Mouse (Mus musculus) cerebellum, adult 2 months (tissue): ENCODE results near the gene Ern1. TPM values are rescaled to one million over a fixed set of nuclear protein-coding genes. Genes with fewer than 3 reads are reported as not detected.

ENCODE experiments used
- DNase-seq, 2 experiments: peaks; one replicate each; pipeline ENCODE4 v3.0.0; 2021
- H3K27ac ChIP-seq: fragments of 200-500 bp; 2 replicates; pipeline ENCODE4 v1.5.1; 2012; ENCODE audit warnings: low read length, control low read depth, inconsistent platforms; ENCODE audit not compliant: insufficient read depth
- H3K27me3 ChIP-seq: fragments of 200-500 bp; 2 replicates; pipeline ENCODE4 v1.6.1; 2012; ENCODE audit warnings: inconsistent platforms, mild to moderate bottlenecking, low read length, moderate library complexity; ENCODE audit not compliant: control insufficient read depth, insufficient read depth
- H3K4me1 ChIP-seq: fragments of 200-500 bp; 2 replicates; pipeline ENCODE4 v1.6.1; 2011; ENCODE audit warnings: low read length; ENCODE audit not compliant: control insufficient read depth, insufficient read depth
- H3K4me3 ChIP-seq: fragments of 200-500 bp; replicated peaks from 2 replicates; pipeline ENCODE3; 2011; ENCODE audit warnings: mild to moderate bottlenecking, low read depth, low read length, control low read depth; ENCODE audit not compliant: insufficient read depth
- CTCF ChIP-seq: fragments of 200-500 bp; IDR thresholded peaks from 2 replicates; pipeline ENCODE4 v1.5.1; 2011; ENCODE audit warnings: low read depth, mild to moderate bottlenecking, control low read depth, low read length, moderate library complexity, borderline replicate concordance; ENCODE audit not compliant: insufficient read depth
- POLR2A ChIP-seq: fragments of 200-500 bp; IDR thresholded peaks from 2 replicates; pipeline ENCODE4 v1.6.1; 2011; ENCODE audit warnings: low read length, control low read depth, borderline replicate concordance; ENCODE audit not compliant: insufficient read depth
- WGBS: fragments of 180-500 bp; shearing (Covaris S2); methylation state at CpG from one replicate; pipeline ENCODE4 v1.1.7; 2018; 5-methylcytosine and 5-hydroxymethylcytosine counted together
- polyA plus RNA-seq: library from polyadenylated mRNA; depleted of rRNA; stranded (reverse); fragments of >200 nt; gene quantifications from 2 replicates; pipeline ENCODE4 v1.2.3, GENCODE M21; 2012

The Ern1 gene
- polyA plus RNA-seq, 1 experiment: 7.6 TPM

GRCm38 (mm10) chr11:106393331-106393616 is 94.4 kb downstream of the Ern1 start:
- no peak for TF ChIP-seq CTCF

DNA sequence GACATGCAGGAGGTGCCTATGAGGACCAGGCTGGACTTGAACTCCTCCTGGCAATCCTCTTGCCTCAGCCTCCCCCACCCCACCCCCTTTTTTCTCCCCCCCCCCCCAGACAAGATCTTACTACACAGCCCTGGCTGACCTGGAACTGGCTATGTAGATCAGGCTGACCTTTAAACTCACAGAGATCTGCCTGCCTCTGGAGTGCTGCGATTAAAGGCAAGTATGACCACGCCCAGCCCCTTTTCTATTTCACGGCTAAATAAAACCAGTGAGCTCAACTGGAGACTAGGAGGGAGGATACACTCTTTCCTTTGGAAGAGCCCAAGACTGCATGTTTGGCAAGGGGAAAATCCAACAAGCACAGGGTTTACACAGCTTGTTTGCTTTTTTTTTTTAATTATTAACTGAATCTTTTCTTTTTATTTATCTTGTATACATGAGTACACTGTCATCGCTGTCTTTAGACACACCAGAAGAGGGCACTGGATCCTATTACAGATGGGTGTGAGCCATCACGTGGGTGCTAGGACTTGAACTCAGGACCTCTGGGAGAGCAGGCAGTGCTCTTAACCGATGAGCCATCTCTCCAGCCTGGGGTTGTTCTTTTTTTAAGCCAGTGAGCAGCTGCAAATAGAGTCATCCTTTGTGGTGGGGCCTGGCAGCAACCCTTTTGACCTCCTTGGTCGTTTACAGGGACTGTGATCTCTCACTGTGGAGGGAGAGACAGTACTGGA is 94.9 kb downstream of the Ern1 start:
- Histone ChIP-seq H3K27me3 (no peaks in the 10 kb centered on the region), H3K27ac (no peak overlapping the region), H3K4me3 (no peak overlapping the region), H3K4me1 (no peaks in the 10 kb centered on the region)
- WGBS: 67% methylated on average over 7 of the region's 7 CpGs
- no peak for TF ChIP-seq CTCF
- TF ChIP-seq POLR2A: no peak
- DNase-seq: no peak

More at GRCm38 (mm10) chr11:106393331-106393616, 94.4 kb downstream of the Ern1 start:
- Histone ChIP-seq H3K4me1 (no peaks in the 10 kb centered on the region), H3K4me3 (no peak overlapping the region), H3K27ac (no peak overlapping the region), H3K27me3 (no peaks in the 10 kb centered on the region)
- WGBS: 63% methylated on average over 4 of the region's 4 CpGs
- no peak for DNase-seq

- WGBS: 34% methylated on average over 6 of the region's 6 CpGs
- peak; percentile 64 to 72 for DNase-seq
Observed at GRCm38 (mm10) chr11:106391546-106392188, 96.0 kb downstream of the Ern1 start.

DNA sequence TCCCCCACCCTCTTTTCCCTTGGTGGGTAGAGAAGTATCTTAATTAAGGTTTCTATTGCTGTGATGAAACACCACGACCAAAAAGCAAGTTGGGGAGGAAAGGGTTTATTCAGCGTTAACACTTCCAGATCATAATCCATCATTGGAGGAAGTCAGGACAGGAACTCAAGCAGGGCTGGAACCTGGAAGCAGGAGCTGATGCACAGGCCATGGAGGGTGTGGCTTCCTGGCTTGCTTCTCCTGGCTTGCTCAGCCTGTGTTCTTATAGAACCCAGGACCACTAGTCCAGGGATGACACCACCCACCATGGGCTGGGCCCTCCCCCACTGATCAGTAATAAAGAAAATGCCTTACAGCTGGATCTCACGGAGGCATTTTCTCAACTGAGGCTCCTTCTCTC is 96.9 kb downstream of the Ern1 start:
- DNase-seq: no peak
- H3K4me1 ChIP-seq: no peaks in the 10 kb centered on the region
- no peaks in the 10 kb centered on the region for H3K27me3 ChIP-seq
- H3K27ac ChIP-seq: no peak overlapping the region
- TF ChIP-seq CTCF (no peak), POLR2A (no peak)
- WGBS: 66% methylated on average over 3 of the region's 3 CpGs
- H3K4me3 ChIP-seq: no peak overlapping the region

More at GRCm38 (mm10) chr11:106391546-106392188, 96.0 kb downstream of the Ern1 start:
- no peak overlapping the region for H3K4me3 ChIP-seq
- H3K27ac ChIP-seq: no peak overlapping the region
- TF ChIP-seq CTCF (peak; percentile 96), POLR2A (no peak)
- H3K4me1 ChIP-seq: no peaks in the 10 kb centered on the region
- no peaks in the 10 kb centered on the region for H3K27me3 ChIP-seq

DNA sequence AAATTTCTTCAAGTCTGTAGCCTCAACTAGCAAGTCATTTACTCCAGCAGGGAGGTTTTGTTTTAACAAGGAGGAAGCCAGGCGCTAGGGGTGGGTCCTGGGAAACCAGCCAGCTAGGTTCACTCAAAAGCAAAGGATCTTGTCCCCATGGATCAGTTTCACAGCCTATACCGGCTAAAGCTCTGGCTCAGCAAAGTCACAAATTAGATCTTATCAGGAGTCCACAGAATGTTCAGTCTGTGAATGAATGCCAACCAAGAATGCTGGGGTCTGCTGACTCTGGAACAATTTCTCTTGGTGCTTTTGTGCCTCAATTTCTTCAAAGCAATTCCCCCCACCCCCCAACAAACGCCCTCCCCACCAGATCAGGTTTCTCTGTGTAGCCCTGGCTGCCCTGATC is 98.0 kb downstream of the Ern1 start:
- TF ChIP-seq CTCF: no peak
- TF ChIP-seq POLR2A: no peak
- 20% methylated on average over 3 of the region's 3 CpGs for WGBS
- H3K4me3 ChIP-seq: no peak overlapping the region
- H3K27ac ChIP-seq: no peak overlapping the region
- no peak for DNase-seq
- H3K27me3 ChIP-seq: no peaks in the 10 kb centered on the region
- no peaks in the 10 kb centered on the region for H3K4me1 ChIP-seq

DNA sequence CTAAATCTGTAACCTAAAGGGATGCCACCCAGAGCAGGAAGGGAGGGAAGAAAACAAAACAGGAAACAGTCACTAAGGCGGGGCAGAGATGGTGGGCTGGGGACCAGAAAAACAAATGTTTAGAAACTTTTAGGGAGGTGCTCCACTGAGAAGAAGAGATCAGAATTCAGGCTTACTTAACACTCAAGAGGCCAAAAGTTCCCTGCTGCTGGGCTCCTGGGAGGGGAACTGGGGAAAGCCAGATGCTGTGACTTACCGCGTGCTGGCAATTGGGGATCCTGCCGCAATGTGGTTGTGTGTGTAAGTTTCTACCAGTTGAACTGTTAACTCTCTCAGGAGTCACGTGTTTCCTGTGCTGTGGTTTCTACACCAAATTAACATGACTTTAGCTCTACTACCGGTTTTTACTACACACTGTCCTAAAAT is 99.8 kb downstream of the Ern1 start, which contains the start of gene Icam2:
Gene Icam2 (minus strand): TSS at position 285 of the 426 bp plus-strand sequence.
- Histone ChIP-seq H3K27ac (no peak within 1 kb of the TSS), H3K27me3 (no peaks in the 10 kb centered on the region), H3K4me3 (no peak within 1 kb of the TSS), H3K4me1 (no peaks in the 10 kb centered on the region)
- 77% methylated on average over 6 of the region's 6 CpGs for WGBS
- DNase-seq: no peak
- TF ChIP-seq CTCF (no peak), POLR2A (no peak)

GRCm38 (mm10) chr11:106387020-106387419 is 100.6 kb downstream of the Ern1 start:
- no peak for DNase-seq
- Histone ChIP-seq H3K4me1 (no peaks in the 10 kb centered on the region), H3K27ac (no peak overlapping the region), H3K4me3 (no peak overlapping the region), H3K27me3 (no peaks in the 10 kb centered on the region)
- 69% methylated on average over 6 of the region's 6 CpGs for WGBS
- TF ChIP-seq POLR2A (no peak), CTCF (no peak)

GRCm38 (mm10) chr11:106386409-106386808 is 101.2 kb downstream of the Ern1 start:
- H3K27ac ChIP-seq: no peak overlapping the region
- no peak overlapping the region for H3K4me3 ChIP-seq
- no peaks in the 10 kb centered on the region for H3K27me3 ChIP-seq
- no peaks in the 10 kb centered on the region for H3K4me1 ChIP-seq
- no peak for TF ChIP-seq CTCF
- WGBS: 86% methylated on average over 3 of the region's 3 CpGs
- no peak for DNase-seq
